Mouse (Mus musculus) megakaryocyte, embryonic 14.5 days (primary cell): ENCODE measurements at regions not wholly inside any gene's neighbourhood (a gene's known extent, or its start where the extent isn't known, plus 50 kb on each side); places are given as distances from the start of the nearest gene placed in this dataset.

Experiments used
- FLI1 ChIP-seq: IDR thresholded peaks from 2 replicates; pipeline ENCODE4 v1.6.1; 2012; ENCODE audit warnings: low read length, inconsistent platforms, mixed read lengths
- GATA1 ChIP-seq: IDR thresholded peaks from 3 replicates; pipeline ENCODE4 v1.6.1; 2012; ENCODE audit warnings: mixed read lengths, low read length, inconsistent platforms, borderline replicate concordance

GRCm38 (mm10) chr17:83907538-83907937, 59.8 kb upstream of the Haao start:
- TF ChIP-seq GATA1 (no peak), FLI1 (no peak)
